Mouse (Mus musculus): ENCODE results near the gene Otub1. TPM values are rescaled to one million over a fixed set of nuclear protein-coding genes. Genes with fewer than 3 reads are reported as not detected.
A peak's percentile ranks its signal among the peaks of the same experiment; 100 is the strongest.

Otub1 gene
- total and polyA plus RNA-seq, 3 experiments: 46.4 to 153 (median 91.4) TPM

DNA sequence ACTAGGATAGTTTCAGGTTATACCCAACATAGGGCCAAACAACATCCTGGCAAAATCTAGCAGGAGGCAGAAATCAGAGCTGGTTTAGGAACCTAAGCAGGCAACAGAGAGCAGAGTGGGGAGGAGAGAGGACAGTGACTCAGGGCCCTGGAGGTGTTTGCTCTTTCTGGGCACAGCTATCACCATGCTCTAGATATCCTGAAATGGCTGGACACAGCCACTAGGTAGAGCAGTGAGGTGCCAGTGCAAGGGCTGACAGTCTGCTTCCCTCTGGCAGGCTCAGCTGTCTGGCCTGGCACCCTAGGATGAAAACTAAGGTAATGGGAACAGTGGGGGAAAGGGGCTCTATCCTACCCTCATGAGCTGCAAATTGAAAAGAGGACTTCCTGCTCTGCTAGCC lies 17.4 kb upstream of the Otub1 start:
- no peak for TF ChIP-seq GATA2 (IDR thresholded peaks at IDR 0.05; ENCODE audit: borderline replicate concordance, low read depth, low read length)
- no peak for TF ChIP-seq CTCF (IDR thresholded peaks at IDR 0.05; ENCODE audit: low read depth, low read length)
- no peak; the same call in 1 of the 2 replicates for TF ChIP-seq POLR2AphosphoS5 (IDR thresholded peaks at IDR 0.05; ENCODE audit: insufficient replicate concordance, low read depth, low read length)
- TF ChIP-seq GATA1 (IDR thresholded peaks at IDR 0.05; ENCODE audit: borderline replicate concordance, low read length): no peak
- no peak for TF ChIP-seq TAL1 (conservative IDR thresholded peaks at IDR 0.05; ENCODE audit: low read depth, low read length)
- H3K4me3 ChIP-seq (ENCODE audit: low read depth, low read length): no peak overlapping the region
- no peaks in the 10 kb centered on the region for H3K27me3 ChIP-seq (ENCODE audit: insufficient read depth, low read length)
- DNase-seq (ENCODE audit: low spot score) (no peak), ATAC-seq (ENCODE audit: extremely low read depth, insufficient number of reproducible peaks, low FRiP score, poor library complexity, severe bottlenecking) (no peak)
- H3K36me3 ChIP-seq (replicated peaks): peaks cover 44% of the 10 kb centered on the region
- peaks cover 32% of the 10 kb centered on the region for H3K4me1 ChIP-seq (ENCODE audit: insufficient read depth, low read depth, low read length)
- 0 out of 2 replicates have a peak, but pooled peaks cover 5% of the 10 kb centered on the region for H3K9me3 ChIP-seq (replicated peaks)

DNA sequence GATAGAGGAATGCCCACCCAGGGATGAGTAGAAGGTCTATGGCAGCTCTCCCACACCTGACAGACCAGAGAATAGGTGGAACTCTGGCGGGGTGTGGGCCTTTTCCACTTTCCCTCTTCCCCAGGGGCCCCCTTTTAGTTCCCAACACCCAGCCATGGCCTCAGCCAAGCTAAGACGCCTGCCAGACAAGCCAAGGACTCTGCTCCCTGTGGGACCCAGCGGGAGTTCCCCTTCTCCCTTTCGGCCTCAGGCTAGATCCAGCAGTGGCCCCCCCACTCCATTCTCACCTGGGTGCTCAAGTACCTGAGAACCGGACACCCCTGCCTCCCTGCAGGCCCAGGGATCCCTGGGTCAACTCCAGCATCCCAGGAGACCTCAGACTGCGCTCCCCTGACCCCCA lies 16.1 kb upstream of the Otub1 start:
- Histone ChIP-seq H3K27me3 (ENCODE audit: insufficient read depth, low read length) (no peaks in the 10 kb centered on the region), H3K36me3 (replicated peaks) (peaks cover 31% of the 10 kb centered on the region), H3K4me3 (ENCODE audit: low read depth, low read length) (no peak overlapping the region), H3K9me3 (replicated peaks) (0 out of 2 replicates have a peak, but pooled peaks cover 5% of the 10 kb centered on the region), H3K4me1 (ENCODE audit: insufficient read depth, low read depth, low read length) (peaks cover 28% of the 10 kb centered on the region)
- TF ChIP-seq GATA2 (IDR thresholded peaks at IDR 0.05; ENCODE audit: borderline replicate concordance, low read depth, low read length): no peak
- no peak for TF ChIP-seq GATA1 (IDR thresholded peaks at IDR 0.05; ENCODE audit: borderline replicate concordance, low read length)
- no peak for TF ChIP-seq TAL1 (conservative IDR thresholded peaks at IDR 0.05; ENCODE audit: low read depth, low read length)
- no peak for TF ChIP-seq CTCF (IDR thresholded peaks at IDR 0.05; ENCODE audit: low read depth, low read length)
- TF ChIP-seq POLR2AphosphoS5 (IDR thresholded peaks at IDR 0.05; ENCODE audit: insufficient replicate concordance, low read depth, low read length): no peak
- ATAC-seq (ENCODE audit: extremely low read depth, insufficient number of reproducible peaks, low FRiP score, poor library complexity, severe bottlenecking) (no peak), DNase-seq (ENCODE audit: low spot score) (no peak)

GRCm38 (mm10) chr19:7218753-7219152 lies 12.6 kb upstream of the Otub1 start:
- TF ChIP-seq GATA1 (IDR thresholded peaks at IDR 0.05; ENCODE audit: borderline replicate concordance, low read length) (no peak), CTCF (IDR thresholded peaks at IDR 0.05; ENCODE audit: low read depth, low read length) (no peak), GATA2 (IDR thresholded peaks at IDR 0.05; ENCODE audit: borderline replicate concordance, low read depth, low read length) (no peak), POLR2AphosphoS5 (IDR thresholded peaks at IDR 0.05; ENCODE audit: insufficient replicate concordance, low read depth, low read length) (no peak), TAL1 (conservative IDR thresholded peaks at IDR 0.05; ENCODE audit: low read depth, low read length) (no peak)

GRCm38 (mm10) chr19:7217926-7218267 lies 11.8 kb upstream of the Otub1 start:
- no peak for ATAC-seq (ENCODE audit: extremely low read depth, insufficient number of reproducible peaks, low FRiP score, poor library complexity, severe bottlenecking)
- no peak for DNase-seq (ENCODE audit: low spot score)
- Histone ChIP-seq H3K4me1 (ENCODE audit: insufficient read depth, low read depth, low read length) (peaks cover 40% of the 10 kb centered on the region), H3K36me3 (replicated peaks) (peaks cover 41% of the 10 kb centered on the region), H3K27me3 (ENCODE audit: insufficient read depth, low read length) (no peaks in the 10 kb centered on the region), H3K4me3 (ENCODE audit: low read depth, low read length) (peak overlapping the region; percentile 88), H3K9me3 (replicated peaks) (0 out of 2 replicates have a peak, but pooled peaks cover 5% of the 10 kb centered on the region)
- TF ChIP-seq TAL1 (conservative IDR thresholded peaks at IDR 0.05; ENCODE audit: low read depth, low read length) (no peak), CTCF (IDR thresholded peaks at IDR 0.05; ENCODE audit: low read depth, low read length) (no peak), GATA2 (IDR thresholded peaks at IDR 0.05; ENCODE audit: borderline replicate concordance, low read depth, low read length) (no peak), GATA1 (IDR thresholded peaks at IDR 0.05; ENCODE audit: borderline replicate concordance, low read length) (no peak), POLR2AphosphoS5 (IDR thresholded peaks at IDR 0.05; ENCODE audit: insufficient replicate concordance, low read depth, low read length) (no peak)

More at GRCm38 (mm10) chr19:7218753-7219152, 12.6 kb upstream of the Otub1 start:
- Histone ChIP-seq H3K36me3 (replicated peaks) (peaks cover 32% of the 10 kb centered on the region), H3K9me3 (replicated peaks) (0 out of 2 replicates have a peak, but pooled peaks cover 5% of the 10 kb centered on the region), H3K4me1 (ENCODE audit: insufficient read depth, low read depth, low read length) (peaks cover 35% of the 10 kb centered on the region), H3K27me3 (ENCODE audit: insufficient read depth, low read length) (no peaks in the 10 kb centered on the region), H3K4me3 (ENCODE audit: low read depth, low read length) (no peak overlapping the region; the same call in 1 of the 2 replicates)
- DNase-seq (ENCODE audit: low spot score): no peak
- ATAC-seq (ENCODE audit: extremely low read depth, insufficient number of reproducible peaks, low FRiP score, poor library complexity, severe bottlenecking): no peak

DNA sequence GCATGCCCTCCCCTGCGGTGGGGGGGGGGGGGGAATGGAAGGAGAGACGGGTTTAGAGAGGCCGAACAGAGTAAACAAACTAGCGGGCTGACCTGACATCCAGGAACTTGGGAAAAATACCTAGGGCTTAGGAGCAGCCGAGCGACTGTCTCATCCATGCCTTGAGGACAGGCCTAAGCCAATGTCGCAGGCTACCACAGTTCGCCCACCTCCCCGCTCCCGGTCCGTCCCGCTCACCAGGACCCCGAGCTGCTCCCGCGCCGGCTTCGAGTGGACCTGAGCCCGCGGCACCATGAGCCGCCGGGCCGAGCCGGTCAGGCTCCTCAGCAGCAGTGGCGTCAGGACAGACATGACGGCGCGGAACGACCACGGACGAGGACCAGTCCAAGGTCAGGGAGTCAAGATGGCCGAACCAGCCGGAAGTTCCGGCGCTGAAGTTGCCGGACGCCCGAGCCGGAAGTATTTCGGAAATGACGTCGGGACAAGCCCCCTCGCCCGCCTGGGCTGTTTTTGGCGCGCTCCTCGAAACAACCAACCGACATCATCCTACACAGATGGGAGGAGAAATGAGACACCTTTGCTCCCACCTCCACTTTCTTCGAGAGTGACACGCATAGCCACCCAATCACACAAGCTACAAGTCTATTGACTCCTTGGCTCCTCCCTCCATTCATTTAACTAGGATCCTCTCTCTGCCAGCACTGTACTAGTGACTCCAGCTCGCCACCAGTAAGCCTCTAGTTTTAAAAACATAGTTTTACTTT lies 11.2 kb upstream of the Otub1 start, which contains the start of gene Cox8a:
TSS of gene Cox8a (minus strand) at position 455 of the 764 bp plus-strand sequence.
- Histone ChIP-seq H3K9me3 (replicated peaks) (0 out of 2 replicates have a peak, but pooled peaks cover 4% of the 10 kb centered on the region), H3K27me3 (ENCODE audit: insufficient read depth, low read length) (no peaks in the 10 kb centered on the region), H3K4me1 (ENCODE audit: insufficient read depth, low read depth, low read length) (peaks cover 41% of the 10 kb centered on the region), H3K36me3 (replicated peaks) (peaks cover 44% of the 10 kb centered on the region), H3K4me3 (ENCODE audit: low read depth, low read length) (peak within 1 kb of the TSS; percentile 88)
- ATAC-seq (ENCODE audit: extremely low read depth, insufficient number of reproducible peaks, low FRiP score, poor library complexity, severe bottlenecking): peak; percentile 99
- no peak for TF ChIP-seq GATA2 (IDR thresholded peaks at IDR 0.05; ENCODE audit: borderline replicate concordance, low read depth, low read length)
- TF ChIP-seq CTCF (IDR thresholded peaks at IDR 0.05; ENCODE audit: low read depth, low read length): no peak
- no peak for TF ChIP-seq TAL1 (conservative IDR thresholded peaks at IDR 0.05; ENCODE audit: low read depth, low read length)
- no peak for TF ChIP-seq GATA1 (IDR thresholded peaks at IDR 0.05; ENCODE audit: borderline replicate concordance, low read length)
- TF ChIP-seq POLR2AphosphoS5 (IDR thresholded peaks at IDR 0.05; ENCODE audit: insufficient replicate concordance, low read depth, low read length): no peak
- peak; percentile 97 for DNase-seq (ENCODE audit: low spot score)

DNA sequence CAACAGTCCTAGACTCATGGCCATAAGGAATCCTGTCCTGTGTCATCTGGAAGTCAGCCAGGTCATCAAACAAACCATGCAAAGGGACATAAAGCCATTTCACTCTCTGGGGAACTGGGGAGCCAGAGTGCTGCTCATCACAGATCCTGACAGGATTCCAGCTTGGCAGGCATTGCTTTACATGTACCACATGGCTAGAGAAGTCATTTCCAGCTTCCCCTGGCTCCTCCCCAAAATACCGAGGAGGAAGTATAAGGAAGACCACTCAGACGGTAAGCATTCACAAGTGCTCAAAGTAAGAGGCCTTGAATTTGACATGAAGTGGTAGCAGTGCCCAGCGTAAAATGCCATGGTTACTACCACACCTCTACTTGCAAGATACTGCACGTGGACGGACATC lies 8.4 kb upstream of the Otub1 start:
- Histone ChIP-seq H3K4me3 (ENCODE audit: low read depth, low read length) (peak overlapping the region; percentile 45; the same call in 1 of the 2 replicates), H3K9me3 (replicated peaks) (no peaks in the 10 kb centered on the region), H3K27me3 (ENCODE audit: insufficient read depth, low read length) (no peaks in the 10 kb centered on the region), H3K36me3 (replicated peaks) (peaks cover 67% of the 10 kb centered on the region), H3K4me1 (ENCODE audit: insufficient read depth, low read depth, low read length) (peaks cover 53% of the 10 kb centered on the region)
- DNase-seq (ENCODE audit: low spot score) (no peak), ATAC-seq (ENCODE audit: extremely low read depth, insufficient number of reproducible peaks, low FRiP score, poor library complexity, severe bottlenecking) (no peak)
- TF ChIP-seq GATA1 (IDR thresholded peaks at IDR 0.05; ENCODE audit: borderline replicate concordance, low read length) (no peak), GATA2 (IDR thresholded peaks at IDR 0.05; ENCODE audit: borderline replicate concordance, low read depth, low read length) (no peak), CTCF (IDR thresholded peaks at IDR 0.05; ENCODE audit: low read depth, low read length) (no peak), TAL1 (conservative IDR thresholded peaks at IDR 0.05; ENCODE audit: low read depth, low read length) (no peak), POLR2AphosphoS5 (IDR thresholded peaks at IDR 0.05; ENCODE audit: insufficient replicate concordance, low read depth, low read length) (no peak)

Data from G1E (cell line).